Mouse (Mus musculus) inflammation-experienced regulatory T-cells, adult 6 months (primary cell): ENCODE results near the gene Golga4. TPM values are rescaled to one million over a fixed set of nuclear protein-coding genes. Genes with fewer than 3 reads are reported as not detected.

ENCODE experiments used
- polyA plus RNA-seq, 3 experiments: library from polyadenylated mRNA; unstranded; fragments of 100-300 nt; shearing (Covaris generic); gene quantifications; one replicate each; pipeline ENCODE4 v1.2.1; 2017

Gene Golga4
- polyA plus RNA-seq, 3 experiments from 2014 or later: 19.4 to 33.8 (median 29.9) TPM

Other genes starting within 250 kb of the Golga4 start
- gene Eomes, start 28.1 kb upstream of the Golga4 start, polyA plus RNA-seq: 10 to 100 TPM in 1 of 3 experiments, under 1 TPM in 2; 0.16 to 10.9 (median 0.62) TPM
- under 1 TPM in 1 of 3 experiments, not detected in 2; 0.40 TPM for gene Itga9, start 100.4 kb downstream of the Golga4 start, polyA plus RNA-seq